Mouse (Mus musculus) liver, embryonic 14.5 days (tissue): ENCODE measurements at regions not wholly inside any gene's neighbourhood (a gene's known extent, or its start where the extent isn't known, plus 50 kb on each side); places are given as distances from the start of the nearest gene placed in this dataset.

ENCODE experiments used
- CTCF ChIP-seq: IDR thresholded peaks from 2 replicates; pipeline ENCODE4 v1.5.1; 2016; ENCODE audit warnings: antibody characterized with exemption, low read depth, control low read depth
- EP300 ChIP-seq: IDR thresholded peaks from 2 replicates; pipeline ENCODE4 v1.6.1; 2016; ENCODE audit warnings: antibody characterized with exemption, low read depth

DNA sequence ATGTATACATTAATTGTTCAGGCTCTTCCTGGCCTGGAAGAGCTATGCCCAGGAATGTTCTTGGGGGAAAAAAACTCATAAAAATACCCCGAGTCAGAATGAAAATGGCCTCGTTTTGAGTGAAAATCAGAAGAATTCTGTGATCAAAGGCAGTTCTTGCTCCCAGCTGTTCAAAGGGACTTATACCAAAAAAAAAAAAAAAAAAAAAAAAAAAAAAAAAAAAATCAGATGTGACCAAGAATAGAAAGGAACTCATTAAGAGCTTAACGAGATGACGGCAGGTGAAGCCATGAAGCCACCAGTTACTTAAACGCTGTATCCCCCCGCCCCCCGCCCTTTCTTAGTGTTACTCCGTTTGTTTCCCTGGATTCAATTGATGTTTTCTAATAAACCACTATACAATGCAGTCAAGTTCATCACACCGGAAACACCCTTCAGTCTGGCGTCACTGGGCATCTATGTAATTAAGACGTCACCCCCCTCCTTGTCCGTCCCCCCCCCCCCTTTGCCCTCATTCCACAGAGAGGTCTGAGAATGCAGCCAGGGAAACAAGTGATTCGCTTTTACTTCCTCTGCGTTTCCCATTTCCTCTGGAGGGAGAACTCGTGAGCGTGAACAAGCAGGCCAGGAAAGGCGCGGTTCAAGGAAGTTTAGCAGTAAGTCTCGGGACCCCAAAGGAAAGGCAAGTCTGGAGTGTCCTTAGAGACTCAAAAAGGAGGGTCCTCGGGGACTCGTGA is 99.1 kb downstream of the Zfp326 start:
- no peak for TF ChIP-seq CTCF
- TF ChIP-seq EP300 = no peak
